Mouse (Mus musculus): Measurements from ENCODE around the gene Mmp14.

- TF ChIP-seq CTCF (IDR thresholded peaks at IDR 0.05; ENCODE audit: borderline replicate concordance, insufficient read depth, low read depth, low read length) (no peak), POLR2A (IDR thresholded peaks at IDR 0.05; ENCODE audit: borderline replicate concordance, insufficient read depth, low read length) (peak; percentile 71; the same call in 1 of the 2 replicates)
These were observed 4.6 kb upstream of the Mmp14 start, which contains the start of gene Mrpl52 for GRCm38 (mm10) chr14:54426689-54427398.

All from cerebellum, adult 2 months (tissue).